Mouse (Mus musculus): Measurements from ENCODE around the gene Plxdc1. TPM values are rescaled to one million over a fixed set of nuclear protein-coding genes. Genes with fewer than 3 reads are reported as not detected.

Plxdc1 gene
- 10 to 100 TPM in 1 of 2 experiments, 1 to 10 TPM in 1; 6.9 to 16.2 TPM for total RNA-seq (2021)
- long read RNA-seq, experiment 1, transcript Plxdc1-201 (14 exons, 2,881 nt): major isoform, 10 of 12 reads
- long read RNA-seq, experiment 1, partial matches to known transcripts: 2 of 12 reads
- long read RNA-seq, experiment 1, other reads (novel, unspliced or antisense): 0 of 12 reads
- long read RNA-seq, experiment 2, transcript Plxdc1-201 (14 exons, 2,881 nt): major isoform, 25 of 44 reads
- long read RNA-seq, experiment 2, partial matches to known transcripts: 11 of 44 reads
- long read RNA-seq, experiment 2, other reads (novel, unspliced or antisense): 7 of 44 reads

DNA sequence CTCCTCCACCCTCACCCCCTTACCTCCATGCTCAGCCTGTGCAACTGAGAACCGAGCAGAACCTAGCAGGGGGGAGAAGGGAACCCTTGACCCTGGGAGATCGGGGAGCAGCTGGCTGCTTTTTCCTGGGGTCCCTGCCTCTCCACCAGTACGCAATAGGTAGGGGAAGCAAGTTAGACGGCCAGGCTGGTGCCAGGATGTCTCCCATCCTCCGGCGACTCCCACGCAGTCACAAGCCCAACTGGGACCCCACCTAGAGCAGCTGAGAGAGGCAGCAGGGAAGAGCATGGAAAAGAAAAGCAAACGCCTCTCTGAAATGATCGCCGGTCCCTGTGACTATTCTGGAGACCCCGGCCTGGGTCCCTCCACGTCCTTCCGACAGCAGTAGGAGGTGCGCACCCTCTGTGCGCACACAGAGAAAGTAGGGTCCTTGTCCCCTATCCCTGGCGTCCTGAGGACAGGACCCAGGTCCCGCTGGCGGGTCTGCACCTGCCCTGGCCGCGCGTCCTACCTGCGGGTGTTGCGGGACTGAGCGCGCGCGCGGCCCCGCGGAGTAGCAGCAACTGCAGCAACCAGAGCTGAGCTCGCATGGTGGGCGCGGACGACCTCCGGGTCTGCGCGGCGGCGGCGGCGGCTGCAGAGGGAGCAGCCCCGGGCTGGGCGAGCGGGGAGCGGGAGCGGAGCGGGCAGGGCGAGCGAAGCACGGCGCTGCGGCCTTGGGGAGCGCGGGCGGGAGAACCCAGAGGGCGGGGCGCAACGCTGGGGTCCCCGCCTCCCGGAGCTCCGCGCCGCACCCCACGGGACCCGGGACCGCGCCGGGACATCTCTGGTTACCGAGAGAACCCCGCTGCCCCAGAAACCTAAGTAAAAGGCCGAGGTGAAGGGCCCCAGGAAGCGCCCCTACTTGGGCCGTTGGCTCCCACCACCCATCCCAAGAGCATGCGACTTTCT, at the start of gene Plxdc1:
TSS of gene Plxdc1 (minus strand) at position 718 of the 951 bp plus-strand sequence.
- DNase-seq (ENCODE audit: low spot score in 2 of 2): peak; percentile 71 to 75

DNA sequence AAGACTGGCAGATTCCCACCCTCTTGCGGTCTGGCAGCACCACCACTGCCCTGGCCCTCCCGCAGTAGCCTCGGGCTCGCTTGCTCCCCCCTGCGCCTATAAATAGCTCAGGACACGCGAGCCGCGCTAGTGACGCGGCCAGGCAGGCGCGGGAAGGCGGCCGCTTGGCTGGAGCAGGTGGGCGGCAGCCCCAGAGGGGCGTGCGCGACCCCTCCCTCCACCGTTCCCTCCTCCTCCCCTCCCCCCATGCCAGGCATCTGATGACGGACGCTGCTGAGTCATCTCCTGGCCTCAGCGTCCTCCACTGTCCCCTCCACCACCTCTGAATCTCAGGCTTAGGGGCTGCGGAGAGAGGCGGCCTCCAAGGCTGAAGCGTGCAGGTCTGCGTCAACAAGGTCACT, 49.7 kb upstream of the Plxdc1 start:
- DNase-seq (ENCODE audit: low spot score in 2 of 2): peak; percentile 43 to 44

DNA sequence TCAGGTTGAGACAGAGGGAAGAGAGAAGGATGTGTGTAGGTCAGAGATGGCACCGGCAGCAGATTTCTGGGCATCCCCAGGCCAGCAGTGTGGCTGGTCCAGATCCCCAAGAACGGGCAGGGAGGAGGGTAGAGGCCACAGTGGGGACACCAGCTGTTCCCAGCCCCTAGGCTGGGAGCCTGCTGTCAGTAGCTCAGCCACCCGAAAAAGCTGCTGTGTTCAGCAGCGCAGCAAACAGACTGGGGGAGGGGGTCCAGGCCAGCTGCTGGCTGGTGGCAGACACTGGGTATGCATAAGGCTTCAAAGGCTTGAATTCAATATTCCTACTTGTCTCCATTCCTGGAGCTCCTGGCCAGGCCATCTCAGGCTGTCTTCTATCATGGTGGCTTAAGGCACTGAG, 48.6 kb upstream of the Plxdc1 start:
- DNase-seq (ENCODE audit: low spot score in 2 of 2): no peak

GRCm38 (mm10) chr11:98034061-98034460, 47.8 kb upstream of the Plxdc1 start:
- DNase-seq (ENCODE audit: low spot score in 2 of 2): no peak

DNA sequence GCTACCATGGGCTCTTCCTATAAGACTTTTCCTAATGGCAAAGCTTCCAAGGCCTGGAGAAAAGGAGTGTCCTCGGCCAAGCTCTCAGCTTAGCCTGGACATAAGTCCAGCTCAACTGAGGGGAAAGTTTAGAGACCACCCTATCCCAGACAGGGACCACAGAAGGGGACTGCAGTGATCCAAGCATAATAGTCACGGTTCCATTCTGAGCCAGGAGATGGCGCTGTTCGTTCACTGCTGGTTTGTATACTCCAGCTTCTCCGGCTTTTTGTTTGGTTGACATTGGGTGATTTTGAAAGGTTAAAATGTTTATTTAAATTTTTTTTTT, 45.2 kb upstream of the Plxdc1 start:
- DNase-seq (ENCODE audit: low spot score in 2 of 2): peak; percentile 79 to 85

- DNase-seq (ENCODE audit: low spot score in 2 of 2): no peak
These were observed 44.6 kb upstream of the Plxdc1 start for GRCm38 (mm10) chr11:98030701-98031442.

GRCm38 (mm10) chr11:98027785-98028184, 41.5 kb upstream of the Plxdc1 start:
- DNase-seq (ENCODE audit: low spot score in 2 of 2): no peak

DNA sequence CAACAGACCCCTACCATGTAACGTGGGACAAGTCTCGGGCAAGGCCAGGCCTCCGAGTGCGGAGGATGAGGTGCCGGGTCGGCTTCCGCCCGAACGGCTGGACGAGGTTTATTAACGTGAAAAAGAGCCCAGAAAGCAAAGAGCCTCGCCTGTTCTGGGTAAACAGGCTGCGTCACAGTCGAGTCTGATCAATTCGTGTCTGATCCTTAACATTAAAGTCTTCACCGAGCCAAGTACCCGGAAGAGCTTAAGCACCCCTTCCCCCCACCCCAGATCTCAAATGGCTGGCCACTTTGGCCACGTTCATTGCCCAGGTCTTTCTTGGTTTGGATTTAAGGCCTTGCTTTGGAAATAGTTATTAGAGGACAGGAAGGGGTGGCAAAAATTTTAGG, 41.0 kb upstream of the Plxdc1 start:
- DNase-seq (ENCODE audit: low spot score in 2 of 2): no peak

GRCm38 (mm10) chr11:98026570-98027296, 40.5 kb upstream of the Plxdc1 start, which contains the start of gene Rpl19:
Gene Rpl19 (plus strand): TSS chr11:98026710.
- DNase-seq (ENCODE audit: low spot score in 2 of 2): peak; percentile 91

- no peak for DNase-seq (ENCODE audit: low spot score in 2 of 2)
These were observed 40.0 kb upstream of the Plxdc1 start for GRCm38 (mm10) chr11:98026248-98026569.

DNA sequence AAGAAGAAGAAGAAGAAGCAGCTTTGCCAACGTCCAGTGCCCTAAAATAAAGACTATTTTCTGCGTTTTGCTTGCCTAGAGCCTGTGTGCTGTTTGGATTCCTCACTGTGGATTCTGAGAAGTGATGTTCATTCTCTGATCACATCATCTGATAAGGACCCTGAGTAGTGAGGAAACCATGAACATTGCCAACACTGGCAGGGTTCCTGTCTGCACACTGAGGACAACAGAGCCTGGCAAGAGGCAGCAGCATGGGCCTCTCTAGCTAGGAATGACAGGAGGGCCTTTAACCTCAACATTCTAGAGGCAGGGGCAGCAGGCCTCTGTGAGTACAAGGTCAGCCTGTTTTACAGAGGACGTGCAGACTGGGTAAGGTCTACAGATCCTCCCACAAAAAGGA, 38.3 kb upstream of the Plxdc1 start:
- no peak for DNase-seq (ENCODE audit: low spot score in 2 of 2)

- peak; percentile 68 to 71 for DNase-seq (ENCODE audit: low spot score in 2 of 2)
These were observed 36.5 kb upstream of the Plxdc1 start, which contains the start of gene Cacnb1 for GRCm38 (mm10) chr11:98022555-98023371. Gene Cacnb1 (minus strand): TSS chr11:98023034.

DNA sequence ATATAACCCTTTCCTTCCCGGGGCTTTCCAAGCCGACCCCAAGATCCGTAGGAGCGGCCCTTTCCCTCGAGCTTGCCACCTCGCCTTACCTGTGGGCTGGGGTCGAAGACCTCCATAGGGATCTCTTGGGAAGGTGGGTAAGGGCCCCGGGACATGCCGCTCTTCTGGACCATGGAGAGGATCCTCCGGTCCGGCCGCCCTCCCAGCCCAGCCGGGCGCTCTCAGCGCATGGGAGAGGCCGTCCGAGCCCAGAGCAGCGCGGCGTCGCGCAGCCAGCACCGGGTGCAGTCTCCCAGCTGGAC, 36.0 kb upstream of the Plxdc1 start:
- no peak for DNase-seq (ENCODE audit: low spot score in 2 of 2)

DNA sequence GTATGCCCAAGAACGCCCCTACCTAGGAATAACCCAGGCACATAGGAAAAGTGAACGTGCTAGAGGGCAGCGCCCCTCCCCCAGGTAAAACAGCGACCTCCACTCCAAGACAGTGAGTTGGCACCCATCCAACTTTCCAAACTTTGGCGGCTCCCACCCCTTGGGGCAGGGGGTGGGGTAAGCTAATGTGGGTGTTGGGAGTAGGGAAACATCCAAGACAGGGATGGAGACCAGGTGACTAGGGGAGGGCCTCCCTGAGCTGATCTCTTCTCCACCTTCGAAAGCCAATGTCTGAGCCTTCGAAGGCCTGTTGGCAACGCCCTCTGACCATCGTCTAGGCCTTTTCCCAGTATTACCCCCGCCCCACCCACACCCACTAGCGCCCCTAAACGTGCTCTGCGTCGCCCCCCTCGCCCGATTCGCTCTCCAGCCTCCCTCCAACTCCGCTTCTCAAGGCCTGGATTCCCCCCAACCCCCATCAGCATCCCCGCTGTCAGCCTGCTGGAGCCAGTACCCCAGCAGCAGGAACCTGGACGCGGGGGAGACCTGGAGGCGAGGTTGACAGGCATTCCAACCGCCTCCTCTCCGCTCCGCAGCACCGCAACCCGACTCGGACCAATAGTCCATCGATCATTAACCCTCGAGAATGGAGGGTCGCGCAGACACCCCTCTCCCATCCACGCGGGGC, 35.5 kb upstream of the Plxdc1 start:
- DNase-seq (ENCODE audit: low spot score in 2 of 2): peak in 1 of 2 experiments; percentile 20

GRCm38 (mm10) chr11:98021118-98021517, 34.9 kb upstream of the Plxdc1 start:
- DNase-seq (ENCODE audit: low spot score in 2 of 2): no peak

DNA sequence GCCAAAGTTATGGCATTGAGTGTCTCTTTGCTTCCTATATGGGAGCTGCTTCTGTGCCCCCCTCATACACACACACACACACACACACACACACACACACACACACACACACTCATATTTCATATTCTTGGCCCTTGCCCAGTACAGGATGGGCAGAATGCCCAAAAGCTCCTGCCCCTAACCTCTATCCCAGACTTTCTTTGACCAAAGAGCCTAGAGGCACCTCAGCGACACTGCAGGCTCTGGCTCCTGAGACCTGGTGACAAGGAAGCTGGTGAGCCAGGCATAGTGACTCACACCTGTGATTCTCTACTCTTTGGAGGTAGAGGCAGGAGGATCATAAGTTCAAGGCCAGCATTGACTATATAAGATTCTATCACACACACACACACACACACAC, 34.5 kb upstream of the Plxdc1 start:
- no peak for DNase-seq (ENCODE audit: low spot score in 2 of 2)

- DNase-seq (ENCODE audit: low spot score in 2 of 2): no peak
These were observed 33.8 kb upstream of the Plxdc1 start for GRCm38 (mm10) chr11:98019883-98020610.

DNA sequence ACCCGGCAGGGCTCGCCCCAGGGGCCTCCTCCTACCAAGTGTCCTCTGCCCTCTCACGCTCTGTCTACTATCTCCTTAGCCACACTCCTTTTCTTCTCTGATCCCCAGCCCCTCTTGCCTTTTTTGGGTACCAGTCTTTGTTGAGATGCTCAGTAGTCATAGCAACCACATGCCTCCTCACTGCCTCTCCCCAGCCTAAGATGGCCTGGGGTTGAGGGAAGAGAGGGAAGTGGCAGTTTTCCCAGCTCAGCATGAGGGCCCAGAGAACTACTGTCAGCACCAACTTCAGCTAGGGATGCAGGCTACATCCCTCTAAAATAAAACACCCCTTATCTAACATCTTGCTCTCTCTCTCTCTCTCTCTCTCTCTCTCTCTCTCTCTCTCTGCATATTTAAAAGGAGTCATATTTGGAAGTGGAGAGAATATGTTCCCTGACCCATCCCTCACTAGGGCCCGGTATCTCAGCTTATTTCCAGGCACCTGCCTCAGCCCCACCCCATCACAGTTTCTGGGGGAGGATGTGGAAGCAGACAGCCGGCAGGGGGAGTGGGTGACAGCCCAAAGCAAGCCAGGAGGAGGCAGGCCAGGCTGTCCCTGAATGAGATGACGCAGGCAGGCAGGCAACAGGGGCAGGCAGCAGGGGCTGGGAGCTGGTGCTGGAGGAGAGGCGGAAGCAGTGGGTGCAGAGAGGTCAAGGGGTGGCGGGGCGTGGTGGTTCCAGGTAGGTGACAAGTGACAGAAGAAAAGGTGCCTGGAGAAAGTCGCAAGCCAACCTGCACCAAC, 32.8 kb upstream of the Plxdc1 start:
- DNase-seq (ENCODE audit: low spot score in 2 of 2): no peak

Measured in adrenal gland, adult 18-20 months (tissue).